Mouse (Mus musculus) inflammation-experienced regulatory T-cells, adult 6 months (primary cell): ENCODE results near the gene Gm3376. TPM values are rescaled to one million over a fixed set of nuclear protein-coding genes. Genes with fewer than 3 reads are reported as not detected.
"Not testable (repeated sequence)": the region's sequence is repeated elsewhere in the genome, so short reads cannot be mapped to it uniquely, and the experiment has no call there.

Experiments used
- ATAC-seq: one replicate; pipeline ENCODE4 v1.8.0; 2017
- polyA plus RNA-seq, 3 experiments: library from polyadenylated mRNA; unstranded; fragments of 100-300 nt; shearing (Covaris generic); gene quantifications; one replicate each; pipeline ENCODE4 v1.2.1; 2017

The Gm3376 gene
- polyA plus RNA-seq, result not detected

DNA sequence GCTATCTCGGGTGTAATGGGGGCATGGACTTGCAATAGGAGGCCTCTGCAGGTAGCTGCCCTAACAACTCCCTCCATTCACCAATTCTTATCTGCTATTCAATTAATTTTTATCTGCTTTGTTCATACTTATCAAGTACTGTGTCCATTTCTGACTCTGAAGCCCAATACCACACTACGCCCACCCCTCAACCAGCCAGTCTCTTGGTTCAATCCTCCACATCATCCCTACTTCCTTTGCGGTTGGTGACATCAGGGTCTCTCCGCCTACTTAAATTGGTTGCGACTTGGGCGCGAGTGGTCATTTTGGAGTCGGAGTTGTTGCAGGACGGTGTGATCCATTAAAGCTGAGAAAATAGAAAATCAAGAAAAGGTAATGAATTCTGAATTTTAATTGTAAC, at the start of gene Gm3376:
Gene Gm3376 (plus strand): TSS at position 301 of the 400 bp plus-strand sequence.
- ATAC-seq, result not testable (repeated sequence)
